Mouse (Mus musculus): ENCODE results near the gene Gabarap.

GRCm38 (mm10) chr11:69950807-69951459 lies 40.0 kb upstream of the Gabarap start:
- TF ChIP-seq GATA1 (IDR thresholded peaks at IDR 0.05; ENCODE audit: borderline replicate concordance, low read length) (no peak), FLI1 (IDR thresholded peaks at IDR 0.05; ENCODE audit: low read length) (no peak)
